Mouse (Mus musculus): ENCODE data around the gene Vmn1r18.
"Not testable (repeated sequence)": the region's sequence is repeated elsewhere in the genome, so short reads cannot be mapped to it uniquely, and the experiment has no call there.

Vmn1r18 gene

GRCm38 (mm10) chr6:57395683-57396082 is at the start of gene Vmn1r18:
TSS of gene Vmn1r18 (minus strand) at chr6:57395783.
- no peak for DNase-seq

GRCm38 (mm10) chr6:57431196-57431595 is 35.6 kb upstream of the Vmn1r18 start:
- DNase-seq, result no peak

- no peak for DNase-seq
These were observed 33.0 kb upstream of the Vmn1r18 start, which contains the start of gene Vmn1r20 for GRCm38 (mm10) chr6:57428630-57429029. TSS of gene Vmn1r20 (plus strand) at chr6:57428930.

- not testable (repeated sequence) for DNase-seq
These were observed 7.9 kb upstream of the Vmn1r18 start, which contains the start of gene Vmn1r19 for GRCm38 (mm10) chr6:57403480-57403879. TSS of gene Vmn1r19 (plus strand) at chr6:57403780.

- DNase-seq, result no peak
These were observed 28.1 kb downstream of the Vmn1r18 start for GRCm38 (mm10) chr6:57367496-57367895.

GRCm38 (mm10) chr6:57365866-57366265 is 29.7 kb downstream of the Vmn1r18 start:
- not testable (repeated sequence) for DNase-seq

GRCm38 (mm10) chr6:57363627-57364026 is 32.0 kb downstream of the Vmn1r18 start, which contains the start of gene Vmn1r17:
TSS of gene Vmn1r17 (minus strand) at chr6:57363727.
- no peak for DNase-seq

GRCm38 (mm10) chr6:57356864-57357263 is 38.7 kb downstream of the Vmn1r18 start:
- no peak for DNase-seq

- no peak for DNase-seq
These were observed 66.2 kb downstream of the Vmn1r18 start, which contains the start of gene Vmn1r16 for GRCm38 (mm10) chr6:57329394-57329793. TSS of gene Vmn1r16 (minus strand) at chr6:57329494.

All from heart, adult 11 months (tissue).